Mouse (Mus musculus): ENCODE measurements around the gene Crk. TPM values are rescaled to one million over a fixed set of nuclear protein-coding genes. Genes with fewer than 3 reads are reported as not detected.
A peak's percentile ranks its signal among the peaks of the same experiment; 100 is the strongest.
"Not testable (repeated sequence)": the region's sequence is repeated elsewhere in the genome, so short reads cannot be mapped to it uniquely, and the experiment has no call there.

Crk gene
- polyA plus RNA-seq, 1 experiment from 2014 or later: 35.0 TPM

GRCm38 (mm10) chr11:75691047-75691446 lies 12.0 kb downstream of the Crk start:
- no peaks in the 10 kb centered on the region for H3K9me3 ChIP-seq (ENCODE audit: low read length)
- H3K36me3 ChIP-seq (replicated peaks; ENCODE audit: insufficient read depth, low read length): peaks cover 54% of the 10 kb centered on the region
- H3K4me3 ChIP-seq (ENCODE audit: low read depth, low read length): no peak overlapping the region
- ATAC-seq (no peak), DNase-seq (no peak)
- H3K4me2 ChIP-seq (ENCODE audit: low read depth, low read length): no peak overlapping the region
- peaks cover 3% of the 10 kb centered on the region for H3K4me1 ChIP-seq (ENCODE audit: insufficient read depth)
- no peak overlapping the region for H3K9ac ChIP-seq (replicated peaks)
- H3K27ac ChIP-seq (ENCODE audit: low read depth): no peak overlapping the region
- no peaks in the 10 kb centered on the region for H3K27me3 ChIP-seq (ENCODE audit: insufficient read depth, low read length)
- TF ChIP-seq EP300 (IDR thresholded peaks at IDR 0.05; ENCODE audit: low read depth): no peak
- no peak for TF ChIP-seq CTCF (IDR thresholded peaks at IDR 0.05; ENCODE audit: low read depth)

GRCm38 (mm10) chr11:75693570-75693969 lies 14.5 kb downstream of the Crk start:
- Histone ChIP-seq H3K4me1 (ENCODE audit: insufficient read depth) (no peaks in the 10 kb centered on the region), H3K4me3 (ENCODE audit: low read depth, low read length) (no peak overlapping the region), H3K4me2 (ENCODE audit: low read depth, low read length) (no peak overlapping the region), H3K9ac (replicated peaks) (no peak overlapping the region), H3K27ac (ENCODE audit: low read depth) (no peak overlapping the region), H3K36me3 (replicated peaks; ENCODE audit: insufficient read depth, low read length) (peaks cover 65% of the 10 kb centered on the region), H3K27me3 (ENCODE audit: insufficient read depth, low read length) (no peaks in the 10 kb centered on the region), H3K9me3 (ENCODE audit: low read length) (no peaks in the 10 kb centered on the region)
- TF ChIP-seq EP300 (IDR thresholded peaks at IDR 0.05; ENCODE audit: low read depth) (no peak), CTCF (IDR thresholded peaks at IDR 0.05; ENCODE audit: low read depth) (no peak)
- DNase-seq (no peak), ATAC-seq (no peak)
- WGBS (ENCODE audit: insufficient replicate concordance): 85% methylated on average over 5 of the region's 5 CpGs

- ATAC-seq; H3K4me2 ChIP-seq (ENCODE audit: low read depth, low read length); H3K4me3 ChIP-seq (ENCODE audit: low read depth, low read length); H3K27ac ChIP-seq (ENCODE audit: low read depth); H3K27me3 ChIP-seq (ENCODE audit: insufficient read depth, low read length); H3K4me1 ChIP-seq (ENCODE audit: insufficient read depth); DNase-seq; H3K9me3 ChIP-seq (ENCODE audit: low read length); H3K9ac ChIP-seq (replicated peaks): not testable (repeated sequence)
- 94% methylated on average over 3 of the region's 3 CpGs for WGBS (ENCODE audit: insufficient replicate concordance)
- H3K36me3 ChIP-seq (replicated peaks; ENCODE audit: insufficient read depth, low read length): peaks cover 79% of the 10 kb centered on the region
These were observed 18.4 kb downstream of the Crk start for GRCm38 (mm10) chr11:75697464-75697863.

- Histone ChIP-seq H3K9ac (replicated peaks) (no peak overlapping the region), H3K4me2 (ENCODE audit: low read depth, low read length) (no peak overlapping the region), H3K27ac (ENCODE audit: low read depth) (no peak overlapping the region), H3K9me3 (ENCODE audit: low read length) (no peaks in the 10 kb centered on the region), H3K36me3 (replicated peaks; ENCODE audit: insufficient read depth, low read length) (peaks cover 79% of the 10 kb centered on the region), H3K4me3 (ENCODE audit: low read depth, low read length) (no peak overlapping the region), H3K4me1 (ENCODE audit: insufficient read depth) (no peaks in the 10 kb centered on the region), H3K27me3 (ENCODE audit: insufficient read depth, low read length) (no peaks in the 10 kb centered on the region)
- DNase-seq (no peak), ATAC-seq (no peak)
- TF ChIP-seq CTCF (IDR thresholded peaks at IDR 0.05; ENCODE audit: low read depth) (0 out of 2 replicates have a peak, but pooled peaks have one; percentile 10), EP300 (IDR thresholded peaks at IDR 0.05; ENCODE audit: low read depth) (no peak)
- WGBS (ENCODE audit: insufficient replicate concordance): 91% methylated on average over 5 of the region's 5 CpGs
These were observed 21.5 kb downstream of the Crk start for GRCm38 (mm10) chr11:75700557-75700956.

GRCm38 (mm10) chr11:75702761-75703160 lies 23.7 kb downstream of the Crk start:
- Histone ChIP-seq H3K36me3 (replicated peaks; ENCODE audit: insufficient read depth, low read length) (peaks cover 77% of the 10 kb centered on the region), H3K9ac (replicated peaks) (no peak overlapping the region), H3K27me3 (ENCODE audit: insufficient read depth, low read length) (no peaks in the 10 kb centered on the region), H3K9me3 (ENCODE audit: low read length) (no peaks in the 10 kb centered on the region), H3K27ac (ENCODE audit: low read depth) (no peak overlapping the region), H3K4me1 (ENCODE audit: insufficient read depth) (no peaks in the 10 kb centered on the region), H3K4me3 (ENCODE audit: low read depth, low read length) (no peak overlapping the region), H3K4me2 (ENCODE audit: low read depth, low read length) (no peak overlapping the region)
- 94% methylated on average over 6 of the region's 6 CpGs for WGBS (ENCODE audit: insufficient replicate concordance)
- ATAC-seq (no peak), DNase-seq (no peak)
- TF ChIP-seq CTCF (IDR thresholded peaks at IDR 0.05; ENCODE audit: low read depth): no peak
- TF ChIP-seq EP300 (IDR thresholded peaks at IDR 0.05; ENCODE audit: low read depth): no peak

GRCm38 (mm10) chr11:75703748-75704147 lies 24.7 kb downstream of the Crk start:
- WGBS (ENCODE audit: insufficient replicate concordance): 94% methylated on average over 2 of the region's 2 CpGs
- no peak for TF ChIP-seq CTCF (IDR thresholded peaks at IDR 0.05; ENCODE audit: low read depth)
- no peak for TF ChIP-seq EP300 (IDR thresholded peaks at IDR 0.05; ENCODE audit: low read depth)
- H3K36me3 ChIP-seq (replicated peaks; ENCODE audit: insufficient read depth, low read length): peaks cover 68% of the 10 kb centered on the region

GRCm38 (mm10) chr11:75713949-75714348 lies 34.9 kb downstream of the Crk start:
- H3K9me3 ChIP-seq (ENCODE audit: low read length): no peaks in the 10 kb centered on the region
- TF ChIP-seq CTCF (IDR thresholded peaks at IDR 0.05; ENCODE audit: low read depth): peak; percentile 74
- no peak for TF ChIP-seq EP300 (IDR thresholded peaks at IDR 0.05; ENCODE audit: low read depth)
- no peak for ATAC-seq
- no peak overlapping the region for H3K9ac ChIP-seq (replicated peaks)
- no peak overlapping the region for H3K4me3 ChIP-seq (ENCODE audit: low read depth, low read length)
- DNase-seq: no peak
- 84% methylated on average over 1 of the region's 1 CpGs for WGBS (ENCODE audit: insufficient replicate concordance)
- no peaks in the 10 kb centered on the region for H3K36me3 ChIP-seq (replicated peaks; ENCODE audit: insufficient read depth, low read length)
- no peak overlapping the region for H3K27ac ChIP-seq (ENCODE audit: low read depth)
- no peak overlapping the region for H3K4me2 ChIP-seq (ENCODE audit: low read depth, low read length)
- no peaks in the 10 kb centered on the region for H3K27me3 ChIP-seq (ENCODE audit: insufficient read depth, low read length)
- H3K4me1 ChIP-seq (ENCODE audit: insufficient read depth): no peaks in the 10 kb centered on the region

More at GRCm38 (mm10) chr11:75703748-75704147, 24.7 kb downstream of the Crk start:
- H3K4me2 ChIP-seq (ENCODE audit: low read depth, low read length): no peak overlapping the region
- H3K27me3 ChIP-seq (ENCODE audit: insufficient read depth, low read length): no peaks in the 10 kb centered on the region
- no peak for DNase-seq
- H3K9me3 ChIP-seq (ENCODE audit: low read length): no peaks in the 10 kb centered on the region
- H3K4me1 ChIP-seq (ENCODE audit: insufficient read depth): no peaks in the 10 kb centered on the region
- H3K4me3 ChIP-seq (ENCODE audit: low read depth, low read length): no peak overlapping the region
- no peak overlapping the region for H3K9ac ChIP-seq (replicated peaks)
- no peak overlapping the region for H3K27ac ChIP-seq (ENCODE audit: low read depth)
- no peak for ATAC-seq

Data from liver, postnatal 0 days (tissue).